Mouse (Mus musculus) urinary bladder, postnatal 10 days (tissue): ENCODE results near the gene Nrxn3.

ENCODE experiments used
- DNase-seq: peaks from one replicate; pipeline ENCODE4 v3.0.0; 2022; ENCODE audit warnings: low spot score

The Nrxn3 gene

DNA sequence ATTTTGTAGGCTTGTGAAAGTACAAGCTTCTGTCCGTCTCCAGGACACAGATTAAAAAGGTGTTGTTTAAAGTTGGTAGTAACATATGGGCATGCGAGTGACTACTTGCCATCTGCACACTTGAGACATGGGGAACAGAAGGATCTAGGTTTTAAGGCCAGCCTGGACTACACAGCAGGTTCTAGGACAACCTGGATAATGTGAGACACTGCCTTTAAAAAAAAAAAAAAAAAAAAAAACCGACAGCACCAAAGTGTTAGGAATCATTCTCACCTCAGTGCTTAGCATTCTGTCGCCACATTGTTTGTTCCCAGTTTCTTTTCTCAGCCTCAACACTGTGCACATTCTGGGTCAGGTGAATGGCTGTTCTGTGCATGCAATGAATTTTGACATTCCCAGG is 985.2 kb downstream of the Nrxn3 start:
- no peak for DNase-seq

DNA sequence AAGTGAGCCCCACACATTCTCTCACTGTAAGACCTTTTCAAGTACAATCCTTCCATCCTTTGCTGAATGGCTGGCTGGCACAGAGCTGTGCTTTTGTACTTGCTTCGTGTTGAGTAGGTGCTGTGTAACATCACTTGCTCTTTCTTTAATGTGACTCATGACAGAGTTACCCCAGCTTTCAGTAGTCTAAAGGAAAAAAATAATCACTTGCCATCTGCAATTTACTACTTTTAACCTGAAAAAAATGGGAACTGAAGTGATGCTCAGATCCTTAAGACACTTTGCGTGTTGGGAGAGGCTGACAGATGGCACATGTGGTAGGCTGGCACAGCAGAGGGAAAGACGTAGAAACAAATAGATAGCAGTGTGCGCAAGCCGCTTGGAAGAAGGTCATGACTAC is 987.8 kb downstream of the Nrxn3 start:
- no peak for DNase-seq

DNA sequence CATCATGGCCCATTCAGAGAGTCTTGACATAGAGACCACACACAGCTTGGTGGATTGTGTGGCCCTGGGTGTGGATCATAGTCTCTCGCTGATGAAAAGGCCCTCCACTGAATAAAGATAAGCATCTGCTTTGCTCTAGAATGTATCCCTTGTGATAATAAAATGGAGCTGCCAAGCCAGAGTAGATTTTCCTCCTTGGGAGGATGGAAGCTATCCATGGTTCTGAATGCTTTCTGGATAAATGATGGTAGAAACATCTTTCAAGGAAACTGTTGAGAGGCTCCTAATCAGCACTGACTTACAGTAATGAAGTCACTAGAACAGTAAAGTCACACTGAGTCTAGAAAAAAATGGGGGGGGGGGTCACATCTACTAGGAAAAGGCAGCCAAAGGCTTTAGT is 989.1 kb downstream of the Nrxn3 start:
- no peak for DNase-seq

DNA sequence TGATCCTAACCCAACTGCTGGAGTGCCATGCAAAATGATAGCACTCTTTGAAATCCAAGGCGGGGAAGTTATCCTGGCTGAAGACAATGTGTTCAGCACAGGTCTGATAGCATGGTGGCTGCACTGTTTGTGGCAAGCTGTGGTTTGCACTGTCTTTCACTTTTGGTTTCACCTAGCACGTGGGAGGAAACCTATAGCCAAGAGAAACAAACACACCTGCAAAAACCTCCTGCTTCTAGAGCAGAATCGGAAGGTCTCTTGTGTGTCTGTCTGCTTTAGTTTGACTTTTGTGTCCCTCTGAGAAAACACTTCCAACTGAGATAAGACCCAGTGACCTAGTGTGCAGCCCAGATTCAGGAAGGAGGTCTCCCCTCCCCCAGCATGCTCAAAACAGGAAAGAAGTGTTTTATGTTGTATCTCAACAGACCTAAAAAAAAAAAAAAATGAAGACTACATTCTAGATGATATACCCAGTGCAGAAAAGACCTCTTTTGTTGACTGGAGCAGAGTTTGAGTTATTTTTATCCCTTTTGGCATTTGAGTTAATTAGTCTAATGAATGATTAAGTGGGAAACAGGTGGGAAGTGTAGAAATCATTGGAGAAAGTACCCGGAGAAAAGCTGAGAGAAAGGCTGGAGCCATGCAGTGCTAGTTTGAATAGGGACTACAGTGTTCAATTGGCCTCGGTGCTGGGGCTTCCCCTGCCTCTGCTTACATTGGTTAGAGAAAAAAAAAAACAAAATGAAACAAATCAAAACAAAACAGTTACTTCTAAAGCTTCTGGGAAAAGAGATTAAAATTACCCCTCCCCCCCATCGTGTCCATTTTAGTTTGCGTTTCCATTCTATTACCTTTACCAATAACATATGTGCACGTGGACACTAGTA is 996.8 kb downstream of the Nrxn3 start:
- no peak for DNase-seq

DNA sequence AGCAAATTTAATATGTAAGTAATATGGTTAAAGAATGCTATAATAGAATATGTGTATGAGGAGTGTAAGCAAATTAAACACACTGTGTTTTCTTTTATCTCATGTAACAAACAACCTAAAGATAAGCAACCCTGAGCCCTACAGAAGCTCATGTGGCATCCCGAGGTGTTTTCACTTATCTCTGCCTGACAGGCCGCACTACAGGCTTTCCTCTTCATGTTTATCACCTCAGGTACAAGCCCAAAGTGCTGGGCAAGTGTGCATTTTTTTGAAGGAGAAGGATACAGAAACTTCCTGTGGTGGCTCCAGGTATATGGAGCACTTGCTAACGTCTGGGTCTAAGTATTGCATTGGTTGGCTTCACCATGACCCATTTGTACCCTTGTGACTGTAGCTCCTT is 998.3 kb downstream of the Nrxn3 start:
- no peak for DNase-seq

DNA sequence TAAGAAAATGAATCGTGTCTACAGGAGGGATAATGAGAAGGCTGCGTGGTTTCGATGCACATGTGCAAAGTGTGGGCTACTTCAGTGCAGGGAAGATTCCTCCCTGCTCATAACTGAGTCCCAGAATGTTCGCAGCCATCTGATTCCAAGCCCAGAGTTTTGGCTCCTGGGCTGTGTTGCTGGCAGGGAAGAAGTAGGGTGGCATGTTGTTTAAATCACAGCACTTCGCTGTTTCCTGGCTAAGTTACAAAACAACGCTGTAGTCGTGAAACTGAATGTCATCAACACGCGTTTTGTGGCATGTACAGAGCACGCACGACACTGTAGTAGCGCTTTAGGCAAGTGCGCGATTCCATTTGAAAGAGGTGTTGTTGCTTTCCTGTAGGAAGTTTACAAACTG is 999.8 kb downstream of the Nrxn3 start:
- no peak for DNase-seq

DNA sequence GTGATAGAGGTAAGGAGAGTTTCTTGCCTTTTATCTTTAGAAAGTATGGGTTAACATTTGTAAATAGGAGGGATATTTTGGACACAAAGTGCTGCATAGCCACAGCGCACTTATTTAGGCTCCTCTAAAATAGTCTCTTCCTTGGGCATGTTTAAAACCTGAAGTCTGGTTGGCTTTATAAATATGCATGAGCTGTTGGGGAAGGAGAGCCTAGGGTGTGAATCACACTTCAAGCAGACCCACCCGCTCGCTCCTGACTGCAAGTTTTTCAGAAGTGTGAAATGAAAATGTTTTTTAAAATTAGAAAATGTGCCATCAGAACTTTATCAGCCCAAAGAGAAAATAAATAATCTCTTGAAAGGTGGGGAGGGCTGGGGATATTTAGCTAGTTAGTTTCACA is 1001.4 kb downstream of the Nrxn3 start:
- DNase-seq = no peak

DNA sequence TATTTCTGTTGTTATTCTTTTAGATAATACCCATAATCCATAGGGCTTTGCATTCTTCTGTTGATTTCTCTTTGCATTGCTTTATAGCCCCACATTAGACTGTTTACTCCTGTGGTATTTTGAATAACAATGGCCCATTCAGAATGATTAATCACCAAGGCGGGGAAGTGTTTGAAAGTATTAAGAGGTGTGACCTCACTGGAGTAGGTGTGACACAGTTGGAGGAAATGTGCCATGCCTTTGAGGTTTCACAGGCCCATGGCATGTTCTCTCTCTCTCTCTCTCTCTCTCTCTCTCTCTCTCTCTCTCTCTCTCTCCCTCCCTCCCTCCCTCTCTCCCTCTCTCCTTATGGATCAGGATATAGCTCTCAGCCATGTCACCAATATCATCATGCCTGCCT is 1019.6 kb downstream of the Nrxn3 start:
- no peak for DNase-seq

DNA sequence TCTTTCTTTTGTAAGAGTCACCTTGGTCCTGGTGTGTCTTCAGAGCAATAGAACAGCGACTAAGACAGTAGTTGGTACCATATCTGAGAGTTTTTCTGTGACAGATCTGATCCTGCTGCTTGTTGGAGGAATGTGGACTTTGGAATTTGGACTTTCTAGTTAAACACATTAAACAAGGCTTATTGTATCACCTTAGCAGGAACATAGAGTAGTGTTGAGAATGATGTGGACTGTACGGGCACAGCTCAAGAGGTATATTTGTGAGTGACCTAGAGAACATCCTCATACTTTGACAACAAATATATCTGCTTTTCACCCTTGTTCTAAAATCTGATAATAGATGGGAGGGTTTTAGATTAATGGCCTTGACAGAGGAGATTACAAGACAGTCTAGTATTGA is 1020.1 kb downstream of the Nrxn3 start:
- no peak for DNase-seq

DNA sequence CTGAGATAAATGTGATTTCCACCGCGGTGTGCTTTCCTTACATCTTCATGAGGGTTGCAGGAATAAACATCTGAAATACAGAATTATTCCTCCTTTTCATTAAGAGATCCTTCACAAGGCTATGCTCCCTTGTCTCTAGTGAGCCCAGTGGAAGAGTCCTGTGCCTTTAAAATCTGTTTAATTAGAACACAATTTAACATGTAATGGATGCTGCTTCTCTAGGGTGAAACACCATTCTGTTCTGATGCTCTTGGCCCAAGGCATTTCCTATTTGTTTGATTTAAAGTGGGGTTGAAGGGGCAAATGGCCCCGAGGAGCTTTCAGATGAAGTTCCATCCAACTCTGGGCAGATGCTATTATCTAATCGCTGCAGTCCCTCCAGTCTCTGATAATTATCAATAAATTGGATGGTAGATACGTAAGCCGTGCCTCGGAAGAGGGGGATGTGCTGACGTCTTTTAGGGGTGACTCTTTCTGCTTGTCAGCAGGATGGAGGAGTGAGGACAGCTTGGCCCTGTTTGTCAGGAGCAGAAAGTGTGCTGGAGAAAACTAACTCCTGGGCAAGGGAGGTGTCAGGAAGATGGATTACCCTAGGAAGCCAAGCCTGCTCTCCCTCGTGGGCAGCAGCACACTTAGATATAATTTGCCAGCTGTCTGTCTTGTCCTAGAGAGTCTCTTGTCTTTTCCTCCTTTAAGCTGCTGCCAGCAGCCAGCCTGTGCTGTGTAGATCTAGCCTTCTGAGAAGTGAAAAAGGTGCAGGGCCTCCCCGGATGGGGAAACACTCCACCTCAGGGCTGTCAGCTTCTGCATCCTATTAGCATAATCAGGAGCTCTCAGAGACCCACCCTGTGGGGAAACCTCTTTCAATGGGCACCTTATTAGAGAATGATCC is 1041.8 kb downstream of the Nrxn3 start:
- DNase-seq = no peak

DNA sequence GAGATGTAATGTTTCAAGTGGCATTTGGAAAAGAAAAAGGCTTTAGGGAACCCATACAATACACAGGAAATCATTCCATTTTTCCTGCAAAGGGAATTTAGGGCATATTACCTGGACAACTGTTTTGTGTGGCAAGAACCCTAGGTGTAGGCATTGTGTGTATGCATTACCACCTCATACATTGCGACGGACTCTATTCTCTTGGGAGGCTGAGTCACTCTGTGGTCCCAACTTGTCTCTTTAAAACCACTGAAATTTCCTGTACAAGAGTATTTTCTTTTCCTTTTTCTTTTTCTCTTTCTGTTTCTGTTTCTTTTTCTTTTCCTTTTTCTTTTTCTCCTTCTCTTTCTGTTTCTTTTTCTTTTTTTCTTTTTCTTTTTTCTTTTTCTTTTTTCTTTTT is 1042.5 kb downstream of the Nrxn3 start:
- DNase-seq = no peak

DNA sequence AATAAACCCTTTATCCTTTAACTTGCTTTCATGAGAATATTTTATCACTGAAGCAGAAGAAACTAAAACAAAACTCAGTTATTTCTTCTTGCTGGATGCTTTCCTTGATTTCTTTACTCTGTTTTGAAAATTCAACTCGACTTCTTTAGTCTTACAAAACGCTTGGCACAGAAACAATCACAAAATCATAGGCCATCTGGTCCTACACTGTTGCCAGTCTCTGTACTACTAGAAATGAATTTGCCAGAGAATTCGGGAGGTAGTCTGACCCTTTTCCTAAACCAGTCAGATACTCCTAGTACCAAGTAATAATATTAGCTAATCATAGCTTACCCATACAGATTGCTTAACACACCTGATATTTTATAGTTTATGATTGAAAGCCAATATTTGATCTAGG is 1066.1 kb downstream of the Nrxn3 start:
- DNase-seq = no peak

DNA sequence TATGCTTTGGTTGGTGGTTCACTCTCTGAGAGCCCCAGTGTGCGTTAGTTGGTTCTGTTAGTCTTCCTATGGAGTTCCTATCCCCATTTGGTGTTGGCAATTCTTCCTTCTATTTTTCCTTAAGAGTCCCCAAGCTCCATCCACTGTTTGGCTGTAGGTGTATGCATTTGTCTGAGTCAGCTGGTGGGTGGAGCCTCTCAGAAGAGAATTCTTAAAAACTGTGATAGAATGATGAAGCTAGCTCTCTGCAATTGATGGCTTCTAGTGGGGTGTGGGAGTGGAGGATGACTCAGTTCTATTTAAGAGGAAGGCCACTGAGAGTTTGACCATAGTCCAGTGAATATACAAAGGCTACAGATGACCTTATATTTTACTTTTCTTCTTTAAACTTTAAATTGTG is 1067.3 kb downstream of the Nrxn3 start:
- no peak for DNase-seq

DNA sequence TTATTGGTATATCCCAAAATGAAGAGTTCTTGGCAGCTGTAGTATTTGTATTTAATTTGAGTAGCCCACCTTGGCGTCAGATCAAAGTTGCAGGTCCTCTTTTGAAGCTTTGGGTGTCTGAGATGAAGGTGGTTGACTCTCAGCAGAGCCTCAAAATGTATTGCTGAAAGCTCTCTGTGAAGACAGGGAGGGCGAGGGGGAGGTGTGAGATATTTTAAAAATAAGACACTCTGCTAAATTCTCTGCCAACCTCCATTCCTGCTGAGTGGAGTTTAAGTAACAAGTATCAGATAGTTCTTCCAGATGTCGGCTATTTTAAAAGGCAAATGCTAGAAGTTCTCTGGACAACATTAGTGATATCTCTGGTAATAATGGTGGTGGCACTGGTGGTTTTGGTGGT is 1069.2 kb downstream of the Nrxn3 start:
- DNase-seq = no peak

DNA sequence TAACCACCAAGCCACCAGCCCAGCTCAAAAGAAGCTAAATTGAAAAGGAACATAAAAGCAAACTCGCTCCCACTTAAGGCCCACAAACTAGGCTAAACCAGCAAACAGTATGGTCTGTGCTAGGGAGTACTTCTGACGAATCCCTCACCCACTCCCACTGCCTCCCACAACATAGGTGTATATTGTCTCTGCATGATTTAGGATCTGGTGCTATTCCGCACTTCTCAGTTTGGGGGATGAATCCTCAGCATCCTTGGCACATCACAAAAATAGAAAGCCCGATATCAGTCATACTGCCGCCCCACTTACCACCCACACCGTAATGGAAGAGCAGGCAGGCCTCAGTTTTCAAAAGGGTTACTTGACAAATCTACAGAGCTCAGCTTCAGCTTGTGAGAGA is 1072.1 kb downstream of the Nrxn3 start:
- no peak for DNase-seq

DNA sequence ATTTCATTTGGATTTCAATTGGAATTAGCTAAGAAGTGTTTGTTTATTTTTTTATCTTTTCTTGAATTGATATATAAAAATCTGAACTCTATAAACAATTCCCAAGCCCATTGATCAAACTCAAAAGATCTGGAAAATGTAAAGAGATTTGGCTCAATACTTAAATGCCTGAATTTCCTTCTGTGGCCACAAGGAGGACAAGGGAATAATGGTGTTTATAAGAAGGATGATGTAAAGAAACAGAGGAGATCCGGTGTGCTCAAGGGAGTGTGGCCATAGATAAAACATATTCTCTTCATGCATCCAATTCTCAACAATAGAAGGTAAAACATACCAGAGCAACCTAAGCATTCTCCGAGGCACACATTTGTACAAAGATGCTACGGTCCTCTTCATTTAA is 1085.5 kb downstream of the Nrxn3 start:
- DNase-seq = no peak

DNA sequence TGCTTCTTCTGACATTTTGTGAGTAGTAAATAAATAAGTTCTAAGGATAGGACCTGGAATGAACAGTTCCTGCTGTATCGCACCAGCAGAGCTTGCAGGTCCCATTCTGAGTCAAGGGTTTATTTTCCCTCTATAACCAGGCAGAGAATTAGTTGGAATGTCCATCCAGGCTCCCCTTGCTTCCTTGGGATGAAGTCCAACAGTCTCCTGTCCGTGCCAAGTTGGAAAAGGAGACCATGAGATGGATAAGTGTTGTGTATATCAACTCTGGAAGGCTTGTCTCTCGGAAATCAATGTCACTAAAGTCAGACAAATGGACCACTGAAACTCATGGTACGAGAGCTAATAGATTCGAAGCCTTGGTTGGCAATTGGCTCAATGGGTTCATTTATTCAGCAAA is 1087.5 kb downstream of the Nrxn3 start:
- no peak for DNase-seq

DNA sequence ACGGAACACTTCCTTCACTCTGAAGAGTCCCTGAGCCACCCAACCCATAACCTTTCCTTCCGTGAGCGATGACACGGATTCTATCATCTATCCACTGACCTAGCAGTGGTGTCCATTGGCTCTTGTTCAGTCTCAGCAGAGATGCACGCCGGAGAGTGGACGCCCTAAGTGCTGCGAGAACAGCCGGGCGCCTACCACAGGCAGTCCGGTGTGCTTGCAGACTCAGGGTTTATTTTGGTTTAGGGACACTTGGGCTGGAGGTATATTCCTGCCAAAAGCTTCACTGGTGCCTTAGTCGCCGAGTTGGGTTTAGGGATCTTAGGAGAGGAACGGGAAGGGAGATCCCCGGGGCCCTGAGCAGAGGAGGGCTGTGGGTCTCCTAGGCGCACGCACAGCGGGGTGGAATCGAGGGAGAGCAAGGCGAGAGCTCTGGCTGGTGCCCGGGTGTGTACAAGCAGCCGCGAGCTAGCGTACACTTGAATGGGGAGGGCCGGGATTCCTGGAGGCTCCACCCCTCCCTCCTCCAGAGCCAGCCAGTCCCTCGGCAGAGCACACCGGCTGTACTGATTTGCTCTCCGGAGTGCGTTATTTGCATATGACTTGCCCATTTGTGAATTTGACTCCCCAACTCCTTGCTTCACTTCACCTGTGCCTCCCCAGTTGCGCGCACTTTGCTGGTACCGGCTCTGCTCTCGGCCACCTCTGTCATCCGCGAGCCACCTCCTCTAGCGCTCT is 1089.3 kb downstream of the Nrxn3 start:
- no peak for DNase-seq

DNA sequence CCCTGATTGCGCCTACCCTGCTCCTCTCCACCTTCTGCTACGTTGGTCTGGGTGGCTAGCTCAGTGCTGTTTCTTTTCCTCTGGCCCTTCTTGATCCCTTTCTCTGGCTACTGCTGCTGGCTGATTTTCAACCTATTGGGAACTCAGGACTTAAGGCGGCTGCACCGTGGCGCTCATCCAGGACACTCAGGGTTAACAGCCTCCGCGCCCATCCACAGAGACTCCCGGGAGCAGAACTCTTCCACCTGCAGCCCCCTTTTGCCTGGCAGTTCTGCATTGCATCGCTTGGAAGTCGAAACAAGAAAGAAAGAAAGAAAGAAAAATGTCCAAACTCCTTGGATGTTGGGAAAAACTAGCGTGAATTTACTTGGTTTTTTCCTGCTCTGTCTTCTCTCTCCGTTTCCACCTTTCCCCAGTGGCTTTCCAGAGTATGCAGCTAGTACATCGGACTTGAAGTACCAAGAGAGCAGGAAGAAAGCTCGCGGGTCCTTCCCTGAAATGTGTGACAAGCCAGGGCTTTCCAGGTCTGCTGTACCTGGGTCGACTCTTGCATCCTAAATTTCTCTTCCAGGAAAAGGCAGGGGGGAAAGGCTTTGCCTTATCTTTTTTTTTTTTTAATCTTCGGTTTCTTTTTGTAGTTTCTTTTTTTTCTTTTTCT is 1090.0 kb downstream of the Nrxn3 start:
- DNase-seq = no peak

DNA sequence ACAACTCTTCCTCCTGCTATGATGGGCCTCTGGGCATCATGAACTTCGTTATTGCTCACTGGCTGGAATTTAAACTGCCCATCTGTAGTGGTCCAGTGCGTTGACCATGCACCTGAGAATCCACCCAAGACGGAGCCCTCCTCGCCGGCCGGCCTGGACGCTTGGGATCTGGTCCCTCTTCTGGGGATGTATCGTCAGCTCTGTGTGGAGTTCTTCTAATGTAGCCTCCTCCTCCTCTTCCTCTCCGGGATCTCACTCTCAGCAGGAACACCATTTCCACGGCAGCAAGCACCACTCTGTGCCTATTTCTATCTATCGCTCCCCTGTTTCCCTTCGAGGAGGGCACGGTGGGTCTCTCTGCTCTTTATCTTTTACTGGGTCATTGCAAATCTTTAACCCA is 1090.6 kb downstream of the Nrxn3 start:
- no peak for DNase-seq

DNA sequence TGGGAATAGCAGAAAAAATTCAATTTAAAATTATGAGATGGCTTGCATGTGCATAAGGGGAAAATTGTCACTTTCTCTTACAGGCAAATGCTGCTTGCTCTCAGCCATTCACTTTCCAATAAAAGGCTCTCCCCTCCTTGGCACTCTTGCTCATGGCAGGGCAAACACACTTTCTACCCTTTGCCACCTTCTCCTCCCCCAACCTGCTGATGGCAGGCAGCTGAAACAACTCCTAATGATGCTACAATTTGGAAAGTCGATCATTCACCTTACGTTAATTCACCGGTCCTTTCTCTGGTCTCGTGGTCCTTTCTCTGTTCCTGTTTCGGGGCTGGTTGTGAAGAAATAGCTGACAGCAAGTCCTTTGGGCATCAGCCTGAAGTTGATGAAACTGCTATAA is 1091.0 kb downstream of the Nrxn3 start:
- no peak for DNase-seq

DNA sequence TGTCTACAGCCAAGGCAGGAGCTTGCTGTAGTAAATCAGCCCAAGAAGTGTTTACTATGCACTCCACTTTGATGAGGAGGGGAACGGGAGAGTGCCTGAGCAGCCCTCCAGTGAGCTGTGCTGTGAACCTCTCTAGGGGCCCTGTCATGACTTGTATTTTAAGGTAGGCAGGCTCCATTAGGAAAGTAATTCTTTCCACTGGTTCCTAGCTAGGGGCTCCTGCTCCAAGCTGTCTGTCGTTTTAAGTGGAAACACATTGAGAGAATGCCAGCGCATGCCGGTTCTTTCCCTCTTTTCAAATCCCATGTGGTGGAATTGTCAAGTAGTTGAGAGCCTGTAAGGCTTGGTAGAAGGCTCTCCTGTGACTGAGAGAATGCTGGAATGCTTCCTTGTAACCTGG is 1091.9 kb downstream of the Nrxn3 start:
- no peak for DNase-seq
